Comparison of ENCODE assay signal across 8 mouse cellular contexts in genomic region chr12:54191608-54192304, GRCm38 (mm10). TPM values are rescaled to one million over a fixed set of nuclear protein-coding genes. Genes with fewer than 3 reads are reported as not detected.
DNase-seq lines count a peak whose midpoint lies in the region; ATAC-seq and TF ChIP-seq lines count a peak whose summit lies in the region.

No protein-coding gene starts in this region.

- no peak for TF ChIP-seq POLR2A in liver, adult 2 months (IDR thresholded peaks at IDR 0.05; ENCODE audit: extremely low read depth, insufficient read depth, low read length)

- peak overlapping the region; percentile 79 for H3K9ac ChIP-seq in heart, embryonic 13.5 days
- H3K9ac ChIP-seq in kidney, embryonic 16.5 days (replicated peaks; ENCODE audit: low read length) = peak overlapping the region; percentile 62
- peak overlapping the region; percentile 27 for H3K9ac ChIP-seq in liver, adult 2 months (ENCODE audit: low read depth, low read length)
- H3K9ac ChIP-seq in stomach, embryonic 16.5 days (ENCODE audit: low read length) = peak overlapping the region; percentile 71

- H3K9me3 ChIP-seq in heart, embryonic 13.5 days = no peaks in the 10 kb centered on the region
- H3K9me3 ChIP-seq in kidney, embryonic 16.5 days (ENCODE audit: low read length) = peaks cover 3% of the 10 kb centered on the region; the same call in 1 of the 2 replicates
- H3K9me3 ChIP-seq in stomach, embryonic 16.5 days (replicated peaks; ENCODE audit: control insufficient read depth, low read length) = no peaks in the 10 kb centered on the region

- H3K4me3 ChIP-seq in C2C12 (ENCODE audit: insufficient read depth, poor library complexity, severe bottlenecking) = no peak overlapping the region
- peak overlapping the region; percentile 37 for H3K4me3 ChIP-seq in heart, embryonic 13.5 days
- H3K4me3 ChIP-seq in kidney, embryonic 16.5 days (ENCODE audit: low read length) = peak overlapping the region; percentile 33
- H3K4me3 ChIP-seq in liver, adult 2 months (ENCODE audit: insufficient read depth, low read depth, low read length) = peak overlapping the region; percentile 8; the same call in 1 of the 2 replicates
- peak overlapping the region; percentile 30 for H3K4me3 ChIP-seq in stomach, embryonic 16.5 days (replicated peaks; ENCODE audit: low read length)

- TF ChIP-seq CTCF in C2C12 (IDR thresholded peaks at IDR 0.05; ENCODE audit: control insufficient read depth, insufficient read depth, insufficient read length) = no peak
- TF ChIP-seq CTCF in liver, adult 2 months (IDR thresholded peaks at IDR 0.05; ENCODE audit: low read depth, low read length) = no peak

- H3K79me3 ChIP-seq in C2C12 (ENCODE audit: low read depth) = peaks cover 48% of the 10 kb centered on the region

- peak; percentile 91 for ATAC-seq in heart, embryonic 13.5 days (ENCODE audit: extremely low read depth, insufficient number of reproducible peaks, low FRiP score, low TSS enrichment)
- peak; percentile 96 for ATAC-seq in kidney, embryonic 16.5 days (ENCODE audit: low FRiP score, low TSS enrichment)
- peak; percentile 59 for ATAC-seq in monocyte, adult 5-6 weeks (replicated peaks; ENCODE audit: insufficient number of reproducible peaks, low FRiP score, low TSS enrichment, poor library complexity, severe bottlenecking)
- ATAC-seq in stomach, embryonic 16.5 days (ENCODE audit: insufficient read depth, low FRiP score) = peak; percentile 97

- DNase-seq in brain, adult 2 months (ENCODE audit: low read depth, low spot score) = peak; percentile 81
- peak; percentile 80 for DNase-seq in fibroblast of lung, adult 2 months (ENCODE audit: low read depth)
- peak; percentile 90 for DNase-seq in liver, adult 2 months (ENCODE audit: extremely low read depth, low read depth, low spot score)

- H3K4me1 ChIP-seq in heart, embryonic 13.5 days = peaks cover 47% of the 10 kb centered on the region
- H3K4me1 ChIP-seq in kidney, embryonic 16.5 days (ENCODE audit: insufficient read depth, low read length) = peaks cover 39% of the 10 kb centered on the region
- peaks cover 12% of the 10 kb centered on the region for H3K4me1 ChIP-seq in liver, adult 2 months (ENCODE audit: control insufficient read depth, insufficient read depth, low read length)
- H3K4me1 ChIP-seq in stomach, embryonic 16.5 days (ENCODE audit: control insufficient read depth, insufficient read depth, low read length) = peaks cover 69% of the 10 kb centered on the region

- 3% methylated on average over 19 of the region's 19 CpGs for WGBS in heart, embryonic 13.5 days
- 3% methylated on average over 19 of the region's 19 CpGs for WGBS in kidney, embryonic 16.5 days
- WGBS in liver, adult 2 months = 2% methylated on average over 19 of the region's 19 CpGs
- 3% methylated on average over 19 of the region's 19 CpGs for WGBS in stomach, embryonic 16.5 days

- H3K27ac ChIP-seq in heart, embryonic 13.5 days (replicated peaks) = peak overlapping the region; percentile 96
- peak overlapping the region; percentile 89 for H3K27ac ChIP-seq in kidney, embryonic 16.5 days (ENCODE audit: low read length)
- H3K27ac ChIP-seq in liver, adult 2 months (replicated peaks; ENCODE audit: insufficient read depth, low read depth, low read length) = peak overlapping the region; percentile 74
- peak overlapping the region; percentile 99 for H3K27ac ChIP-seq in stomach, embryonic 16.5 days (ENCODE audit: low read length)

- H3K27me3 ChIP-seq in C2C12 (ENCODE audit: control insufficient read depth, insufficient read depth, insufficient read length) = no peaks in the 10 kb centered on the region
- no peaks in the 10 kb centered on the region for H3K27me3 ChIP-seq in heart, embryonic 13.5 days (replicated peaks)
- peaks cover 3% of the 10 kb centered on the region; the same call in 1 of the 2 replicates for H3K27me3 ChIP-seq in kidney, embryonic 16.5 days (ENCODE audit: insufficient read depth, low read length)
- H3K27me3 ChIP-seq in liver, adult 2 months (ENCODE audit: control insufficient read depth, insufficient read depth, low read length) = no peaks in the 10 kb centered on the region
- no peaks in the 10 kb centered on the region for H3K27me3 ChIP-seq in stomach, embryonic 16.5 days (ENCODE audit: control insufficient read depth, insufficient read depth, low read length)

- H3K79me2 ChIP-seq in C2C12 (ENCODE audit: control insufficient read depth, insufficient read depth) = peaks cover 79% of the 10 kb centered on the region
- H3K79me2 ChIP-seq in liver, adult 2 months (ENCODE audit: control insufficient read depth, insufficient read depth, low read length) = peaks cover 17% of the 10 kb centered on the region; the same call in 1 of the 2 replicates

- peak overlapping the region; percentile 55 for H3ac ChIP-seq in C2C12 (ENCODE audit: control insufficient read depth, insufficient read length, low read depth)

- H3K4me2 ChIP-seq in heart, embryonic 13.5 days = peak overlapping the region; percentile 67
- H3K4me2 ChIP-seq in kidney, embryonic 16.5 days (replicated peaks; ENCODE audit: low read depth, low read length) = peak overlapping the region; percentile 55
- peak overlapping the region; percentile 64 for H3K4me2 ChIP-seq in stomach, embryonic 16.5 days (ENCODE audit: low read depth, low read length)

- no peaks in the 10 kb centered on the region for H3K36me3 ChIP-seq in C2C12 (ENCODE audit: control insufficient read depth, insufficient read depth)
- H3K36me3 ChIP-seq in heart, embryonic 13.5 days = no peaks in the 10 kb centered on the region
- H3K36me3 ChIP-seq in kidney, embryonic 16.5 days (ENCODE audit: insufficient read depth, low read length) = no peaks in the 10 kb centered on the region
- no peaks in the 10 kb centered on the region for H3K36me3 ChIP-seq in liver, adult 2 months (ENCODE audit: control insufficient read depth, insufficient read depth, low read length)
- no peaks in the 10 kb centered on the region for H3K36me3 ChIP-seq in stomach, embryonic 16.5 days (ENCODE audit: control insufficient read depth, insufficient read depth, low read length)

TF ChIP-seq in C2C12, 6 proteins besides CTCF, POLR2A, EP300 and RAD21:
- TF ChIP-seq MAX (IDR thresholded peaks at IDR 0.05) (peak; percentile 62), MYOG (IDR thresholded peaks at IDR 0.05; ENCODE audit: control insufficient read depth, extremely low read depth, insufficient read length) (no peak), CEBPB (IDR thresholded peaks at IDR 0.05; ENCODE audit: low read depth) (peak; percentile 0)

RNA-seq across cellular contexts. Expression of gene Egln3, which starts 11.9 kb away (rescaled TPM):
- 46.5 TPM for polyA plus RNA-seq in C2C12 (2012; fragmentation: generic; extraction: Trizol)
- 7.4 and 9.9 TPM in 2 replicates for polyA plus RNA-seq in heart, embryonic 13.5 days (2015; fragmentation: Nextera tagmentation; extraction: Ambion mirVana)
- 15.4 and 15.5 TPM in 2 replicates for polyA plus RNA-seq in kidney, embryonic 16.5 days (2015; fragmentation: Nextera tagmentation; extraction: Ambion mirVana)
- 7.9 and 8.4 TPM in 2 replicates for total RNA-seq in liver, adult 2 months (2014; rRNA removed)
- 11.0 and 13.1 TPM in 2 replicates for polyA plus RNA-seq in liver, adult 2 months (2012; rRNA removed)
- 1.8 to 4.0 TPM (median 3.6 TPM) in 3 replicates for total RNA-seq in monocyte, adult 5-6 weeks (2017)
- polyA plus RNA-seq in stomach, embryonic 16.5 days (2015; fragmentation: Nextera tagmentation; extraction: Ambion mirVana) = 59.8 and 64.7 TPM in 2 replicates

Comparison
In these comparisons a context has a peak if more than half of its experiments do, and no peak if none do; other contexts are left out.
1. H3K9ac ChIP-seq: peak in every context shown above with its lines; median percentile 79 in heart, embryonic 13.5 days; 71 in stomach, embryonic 16.5 days; 62 in kidney, embryonic 16.5 days; 27 in liver, adult 2 months.